Mouse (Mus musculus): Measurements from ENCODE around the gene Tnnc1. TPM values are rescaled to one million over a fixed set of nuclear protein-coding genes. Genes with fewer than 3 reads are reported as not detected.

The Tnnc1 gene
- polyA plus RNA-seq, 1 experiment from 2014 or later: 77.2 TPM

- 89% methylated on average over 11 of the region's 11 CpGs for WGBS
- TF ChIP-seq CTCF (IDR thresholded peaks at IDR 0.05): no peak
- no peak for TF ChIP-seq EP300 (IDR thresholded peaks at IDR 0.05)
- Histone ChIP-seq H3K9me3 (ENCODE audit: low read length) (no peaks in the 10 kb centered on the region), H3K36me3 (ENCODE audit: insufficient read depth, low read length) (peaks cover 55% of the 10 kb centered on the region), H3K27me3 (replicated peaks; ENCODE audit: insufficient read depth, low read length) (no peaks in the 10 kb centered on the region), H3K27ac (ENCODE audit: low read length) (no peak overlapping the region), H3K9ac (replicated peaks; ENCODE audit: low read depth) (no peak overlapping the region), H3K4me2 (replicated peaks; ENCODE audit: low read depth, low read length) (no peak overlapping the region), H3K4me3 (ENCODE audit: low read depth, low read length) (no peak overlapping the region), H3K4me1 (ENCODE audit: insufficient read depth, low read depth, low read length) (no peaks in the 10 kb centered on the region; the same call in 1 of the 2 replicates)
- DNase-seq (ENCODE audit: low spot score) (no peak), ATAC-seq (no peak)
Measured at GRCm38 (mm10) chr14:31171386-31171785, 36.7 kb upstream of the Tnnc1 start.

DNA sequence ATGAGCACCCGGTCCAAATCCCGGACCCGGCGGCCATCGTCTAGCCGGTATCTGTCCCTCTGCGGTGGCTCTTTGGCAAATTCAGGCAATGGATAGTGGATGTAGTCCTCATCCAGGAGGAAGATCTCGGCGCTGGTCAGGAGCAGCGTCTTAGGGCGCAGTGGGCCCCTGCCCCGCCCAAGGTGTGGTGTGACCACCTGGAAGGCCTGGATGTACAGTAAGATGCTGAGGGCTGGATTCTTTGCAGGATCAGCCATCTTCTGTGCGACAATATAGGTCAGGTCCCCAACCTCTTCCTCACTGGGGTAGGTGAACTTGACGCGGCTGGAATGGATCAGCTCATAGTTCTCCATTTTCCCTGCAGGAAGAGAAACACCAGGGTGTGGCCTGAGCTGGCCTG, 36.3 kb upstream of the Tnnc1 start:
- H3K27ac ChIP-seq (ENCODE audit: low read length): no peak overlapping the region
- H3K4me2 ChIP-seq (replicated peaks; ENCODE audit: low read depth, low read length): no peak overlapping the region
- no peak overlapping the region for H3K4me3 ChIP-seq (ENCODE audit: low read depth, low read length)
- no peaks in the 10 kb centered on the region for H3K9me3 ChIP-seq (ENCODE audit: low read length)
- ATAC-seq: no peak
- 94% methylated on average over 15 of the region's 15 CpGs for WGBS
- no peaks in the 10 kb centered on the region; the same call in 1 of the 2 replicates for H3K4me1 ChIP-seq (ENCODE audit: insufficient read depth, low read depth, low read length)
- H3K36me3 ChIP-seq (ENCODE audit: insufficient read depth, low read length): peaks cover 60% of the 10 kb centered on the region
- DNase-seq (ENCODE audit: low spot score): no peak
- H3K27me3 ChIP-seq (replicated peaks; ENCODE audit: insufficient read depth, low read length): no peaks in the 10 kb centered on the region
- no peak overlapping the region for H3K9ac ChIP-seq (replicated peaks; ENCODE audit: low read depth)
- TF ChIP-seq CTCF (IDR thresholded peaks at IDR 0.05) (no peak), EP300 (IDR thresholded peaks at IDR 0.05) (no peak)

DNA sequence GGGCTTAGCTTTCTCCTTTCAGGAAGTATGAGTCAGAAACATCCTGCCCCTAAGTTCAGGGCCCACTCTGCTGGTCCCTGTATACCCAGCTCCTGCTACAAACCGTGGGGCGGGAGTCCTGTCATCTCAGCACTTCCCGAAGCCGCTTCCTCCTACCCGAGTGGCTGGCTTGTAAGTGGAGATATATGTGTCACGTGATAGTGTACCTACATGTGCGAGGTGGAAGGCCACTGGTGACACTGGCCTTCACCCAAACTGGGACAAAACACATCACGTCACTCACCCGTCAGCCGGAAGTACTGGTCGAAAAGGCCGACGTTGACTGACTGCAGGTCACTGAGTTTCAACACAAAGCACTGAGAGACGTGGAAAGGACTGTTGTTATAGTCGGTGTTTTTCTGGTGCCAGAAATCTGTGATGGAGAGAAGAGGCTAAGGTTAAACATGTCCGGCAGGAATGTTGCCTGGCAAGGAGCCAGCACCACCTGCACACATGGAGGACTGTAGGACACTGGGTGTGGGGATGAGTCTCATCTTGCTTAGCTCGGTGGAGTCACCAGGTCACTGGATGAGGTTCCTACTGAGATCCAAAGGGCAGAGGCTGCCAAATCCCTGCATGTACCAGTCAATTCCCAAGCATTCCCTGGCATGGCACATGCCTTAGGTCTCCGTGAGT, 35.2 kb upstream of the Tnnc1 start:
- Histone ChIP-seq H3K4me2 (replicated peaks; ENCODE audit: low read depth, low read length) (no peak overlapping the region), H3K4me3 (ENCODE audit: low read depth, low read length) (no peak overlapping the region), H3K4me1 (ENCODE audit: insufficient read depth, low read depth, low read length) (no peaks in the 10 kb centered on the region; the same call in 1 of the 2 replicates), H3K36me3 (ENCODE audit: insufficient read depth, low read length) (peaks cover 69% of the 10 kb centered on the region), H3K27ac (ENCODE audit: low read length) (no peak overlapping the region), H3K9ac (replicated peaks; ENCODE audit: low read depth) (no peak overlapping the region), H3K9me3 (ENCODE audit: low read length) (no peaks in the 10 kb centered on the region), H3K27me3 (replicated peaks; ENCODE audit: insufficient read depth, low read length) (no peaks in the 10 kb centered on the region)
- 52% methylated on average over 18 of the region's 18 CpGs for WGBS
- DNase-seq (ENCODE audit: low spot score) (peak; percentile 43), ATAC-seq (peak; percentile 46)
- TF ChIP-seq EP300 (IDR thresholded peaks at IDR 0.05) (no peak; the same call in 1 of the 2 replicates), CTCF (IDR thresholded peaks at IDR 0.05) (no peak)

GRCm38 (mm10) chr14:31173537-31173936, 34.6 kb upstream of the Tnnc1 start:
- no peak for ATAC-seq
- TF ChIP-seq CTCF (IDR thresholded peaks at IDR 0.05) (no peak), EP300 (IDR thresholded peaks at IDR 0.05) (no peak)
- no peak overlapping the region for H3K27ac ChIP-seq (ENCODE audit: low read length)

GRCm38 (mm10) chr14:31177287-31177686, 30.8 kb upstream of the Tnnc1 start:
- Histone ChIP-seq H3K9ac (replicated peaks; ENCODE audit: low read depth) (no peak overlapping the region), H3K27me3 (replicated peaks; ENCODE audit: insufficient read depth, low read length) (no peaks in the 10 kb centered on the region), H3K4me3 (ENCODE audit: low read depth, low read length) (no peak overlapping the region), H3K4me1 (ENCODE audit: insufficient read depth, low read depth, low read length) (no peaks in the 10 kb centered on the region), H3K27ac (ENCODE audit: low read length) (no peak overlapping the region), H3K36me3 (ENCODE audit: insufficient read depth, low read length) (peaks cover 75% of the 10 kb centered on the region), H3K4me2 (replicated peaks; ENCODE audit: low read depth, low read length) (no peak overlapping the region), H3K9me3 (ENCODE audit: low read length) (no peaks in the 10 kb centered on the region)
- TF ChIP-seq EP300 (IDR thresholded peaks at IDR 0.05) (no peak), CTCF (IDR thresholded peaks at IDR 0.05) (no peak)
- DNase-seq (ENCODE audit: low spot score) (no peak), ATAC-seq (no peak)
- 73% methylated on average over 16 of the region's 16 CpGs for WGBS

More at GRCm38 (mm10) chr14:31173537-31173936, 34.6 kb upstream of the Tnnc1 start:
- no peak overlapping the region for H3K4me2 ChIP-seq (replicated peaks; ENCODE audit: low read depth, low read length)
- DNase-seq (ENCODE audit: low spot score): no peak
- no peaks in the 10 kb centered on the region for H3K27me3 ChIP-seq (replicated peaks; ENCODE audit: insufficient read depth, low read length)
- 80% methylated on average over 7 of the region's 7 CpGs for WGBS
- H3K9me3 ChIP-seq (ENCODE audit: low read length): no peaks in the 10 kb centered on the region
- peaks cover 73% of the 10 kb centered on the region for H3K36me3 ChIP-seq (ENCODE audit: insufficient read depth, low read length)
- H3K4me3 ChIP-seq (ENCODE audit: low read depth, low read length): no peak overlapping the region
- no peak overlapping the region for H3K9ac ChIP-seq (replicated peaks; ENCODE audit: low read depth)
- no peaks in the 10 kb centered on the region; the same call in 1 of the 2 replicates for H3K4me1 ChIP-seq (ENCODE audit: insufficient read depth, low read depth, low read length)

DNA sequence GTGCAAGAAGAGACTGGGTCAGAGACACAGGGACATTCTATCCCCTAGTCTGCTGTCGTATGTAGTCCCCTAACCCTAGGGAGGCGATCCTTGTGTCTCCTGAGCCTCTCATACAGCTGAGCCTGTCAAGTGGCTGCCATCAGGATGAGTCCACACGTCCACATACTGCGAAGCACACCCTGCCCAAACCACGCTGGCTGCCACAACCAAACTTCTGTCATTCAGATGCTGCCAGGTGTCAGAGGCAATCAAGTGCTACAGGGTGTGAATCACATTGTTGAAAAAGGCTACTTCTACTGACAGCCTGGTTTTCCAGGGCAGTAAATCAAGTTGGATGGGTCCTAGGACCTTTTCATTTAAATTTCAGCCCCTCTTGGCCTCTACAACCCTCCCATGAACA, 30.4 kb upstream of the Tnnc1 start:
- no peak for TF ChIP-seq CTCF (IDR thresholded peaks at IDR 0.05)
- no peak for TF ChIP-seq EP300 (IDR thresholded peaks at IDR 0.05)
- no peak overlapping the region for H3K4me3 ChIP-seq (ENCODE audit: low read depth, low read length)
- WGBS: 88% methylated on average over 5 of the region's 5 CpGs
- H3K27me3 ChIP-seq (replicated peaks; ENCODE audit: insufficient read depth, low read length): no peaks in the 10 kb centered on the region
- peaks cover under 1% of the 10 kb centered on the region; the same call in 1 of the 2 replicates for H3K4me1 ChIP-seq (ENCODE audit: insufficient read depth, low read depth, low read length)
- H3K9ac ChIP-seq (replicated peaks; ENCODE audit: low read depth): no peak overlapping the region
- no peak overlapping the region for H3K27ac ChIP-seq (ENCODE audit: low read length)
- DNase-seq (ENCODE audit: low spot score) (no peak), ATAC-seq (no peak)
- H3K4me2 ChIP-seq (replicated peaks; ENCODE audit: low read depth, low read length): no peak overlapping the region
- H3K9me3 ChIP-seq (ENCODE audit: low read length): no peaks in the 10 kb centered on the region
- H3K36me3 ChIP-seq (ENCODE audit: insufficient read depth, low read length): peaks cover 71% of the 10 kb centered on the region

All from lung, postnatal 0 days (tissue).